Mouse (Mus musculus) ovary, postnatal 14 days (tissue): ENCODE results near the gene Ppil1.
"Not testable (repeated sequence)": the region's sequence is repeated elsewhere in the genome, so short reads cannot be mapped to it uniquely, and the experiment has no call there.

Source experiments
- DNase-seq: peaks from one replicate; pipeline ENCODE4 v3.0.0; 2022; ENCODE audit warnings: low spot score

The Ppil1 gene

GRCm38 (mm10) chr17:29251608-29252390 is 12.2 kb downstream of the Ppil1 start:
- DNase-seq, result peak; percentile 69

GRCm38 (mm10) chr17:29251006-29251405 is 13.0 kb downstream of the Ppil1 start:
- DNase-seq, result not testable (repeated sequence)

DNA sequence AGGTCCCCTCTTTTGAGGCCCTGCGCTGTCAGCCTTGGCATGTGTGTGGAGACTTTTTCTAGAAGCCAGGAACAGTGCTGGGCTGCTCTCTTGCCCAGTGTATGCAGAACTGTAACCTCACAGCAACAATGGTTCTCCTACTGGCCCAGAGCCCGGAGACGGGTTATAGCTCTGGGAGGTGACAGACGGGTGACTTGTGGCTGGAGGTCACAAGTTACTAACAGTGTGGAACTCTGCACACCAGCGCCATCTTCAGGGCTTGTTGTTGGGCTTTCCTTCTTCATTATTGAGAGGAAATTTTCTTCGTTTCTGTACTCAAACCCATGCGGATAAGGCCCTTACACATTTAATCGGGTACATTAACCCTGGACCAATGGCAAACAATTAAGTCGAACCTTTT is 14.5 kb downstream of the Ppil1 start:
- peak; percentile 61 for DNase-seq

- no peak for DNase-seq
Measured at GRCm38 (mm10) chr17:29247881-29248280, 16.1 kb downstream of the Ppil1 start.

- no peak for DNase-seq
Measured at GRCm38 (mm10) chr17:29246602-29247001, 17.4 kb downstream of the Ppil1 start.

GRCm38 (mm10) chr17:29245725-29246124 is 18.3 kb downstream of the Ppil1 start:
- no peak for DNase-seq

DNA sequence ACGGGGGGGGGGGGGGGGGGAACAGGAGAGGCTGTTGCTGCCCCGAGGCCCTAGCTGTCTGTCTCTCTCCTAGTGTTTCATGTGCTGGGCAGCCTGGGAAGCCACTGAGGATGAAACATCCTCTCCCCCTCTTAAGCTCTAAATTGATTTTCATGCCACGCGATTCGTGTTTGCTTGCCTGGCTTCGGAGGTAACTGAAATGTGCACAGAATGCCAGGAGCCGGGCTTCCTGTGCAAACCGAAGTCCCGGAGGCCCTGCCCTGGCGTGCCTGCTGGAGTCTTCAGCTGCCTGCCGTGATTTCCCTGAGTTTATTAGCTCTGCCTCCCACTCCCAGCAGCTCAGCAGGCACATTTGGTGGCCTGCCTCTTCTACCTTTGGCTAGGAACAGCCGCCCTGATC is 19.1 kb downstream of the Ppil1 start:
- DNase-seq, result no peak

GRCm38 (mm10) chr17:29238421-29238945 is 25.5 kb downstream of the Ppil1 start:
- DNase-seq, result no peak

GRCm38 (mm10) chr17:29237772-29238420 is 26.1 kb downstream of the Ppil1 start, which contains the start of gene Cpne5:
Gene Cpne5, minus strand, starts transcription at chr17:29238167.
- no peak for DNase-seq

DNA sequence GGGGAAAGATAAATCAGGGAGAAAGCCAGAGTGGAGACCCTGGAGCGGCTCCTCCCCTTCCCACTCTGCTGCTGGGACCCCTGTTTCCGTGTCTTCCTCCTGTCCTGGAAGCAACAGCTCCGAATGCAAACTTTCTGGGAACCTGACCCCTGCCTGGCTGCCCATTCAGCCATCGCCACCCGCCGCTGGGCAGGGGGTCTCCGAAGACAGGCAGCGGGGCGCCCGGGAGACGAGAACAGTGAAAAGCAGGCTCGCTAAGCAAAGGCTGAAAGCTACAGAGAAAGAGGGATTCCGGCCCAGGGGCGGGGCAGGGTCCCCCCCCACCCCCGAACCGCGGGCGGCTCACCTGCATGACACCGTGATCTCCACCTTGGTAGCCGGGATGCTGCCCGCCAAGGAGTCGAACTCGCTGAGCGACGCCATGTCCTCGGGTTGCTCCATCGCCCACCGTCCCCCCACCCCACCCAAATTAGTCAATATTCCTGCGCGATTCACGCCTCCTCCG is 26.7 kb downstream of the Ppil1 start:
- no peak for DNase-seq

DNA sequence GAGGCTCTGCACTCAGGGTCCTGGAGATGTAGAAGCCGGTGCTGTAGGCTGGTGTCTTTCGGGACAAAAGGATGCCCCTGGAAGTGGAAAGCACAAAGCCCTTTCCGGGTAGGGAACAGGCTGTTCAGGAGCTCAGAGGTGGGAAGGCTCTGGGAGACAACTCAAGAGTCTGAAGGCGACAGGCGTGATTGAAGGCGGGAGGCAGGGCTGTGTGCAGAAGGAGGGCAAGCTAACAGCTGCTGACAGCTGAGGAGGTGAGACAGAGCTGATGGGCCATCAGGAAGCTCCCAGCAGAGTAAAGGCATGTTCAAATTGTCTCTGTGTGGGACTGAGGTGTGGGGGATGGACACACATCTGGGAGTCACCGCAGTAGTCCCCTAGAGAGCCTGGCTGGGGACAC is 27.9 kb downstream of the Ppil1 start:
- DNase-seq, result no peak

- DNase-seq, result no peak
Measured at GRCm38 (mm10) chr17:29231109-29231508, 32.9 kb downstream of the Ppil1 start.

DNA sequence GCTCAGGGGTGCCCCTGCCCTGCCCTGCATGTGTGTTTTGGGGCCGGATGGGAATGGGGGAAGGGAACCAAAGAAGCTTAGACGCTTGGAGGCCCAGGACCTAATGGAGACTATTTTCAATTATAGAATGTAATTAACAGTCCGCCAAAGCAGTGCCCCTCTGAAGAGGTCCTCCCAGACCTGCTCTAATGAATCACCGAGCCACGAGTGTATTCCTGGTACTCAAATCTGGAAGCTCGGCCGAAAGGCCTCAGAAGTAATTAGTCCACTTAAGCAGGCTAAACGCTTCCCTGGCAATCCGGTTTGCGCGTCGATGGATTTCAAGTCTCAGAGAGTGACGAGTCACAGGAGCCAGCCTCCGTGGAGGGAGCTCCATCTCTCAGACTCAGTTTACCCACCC is 43.4 kb downstream of the Ppil1 start:
- no peak for DNase-seq

- no peak for DNase-seq
Measured at GRCm38 (mm10) chr17:29218017-29218416, 46.0 kb downstream of the Ppil1 start.

- DNase-seq, result no peak
Measured at GRCm38 (mm10) chr17:29216078-29216477, 47.9 kb downstream of the Ppil1 start.

DNA sequence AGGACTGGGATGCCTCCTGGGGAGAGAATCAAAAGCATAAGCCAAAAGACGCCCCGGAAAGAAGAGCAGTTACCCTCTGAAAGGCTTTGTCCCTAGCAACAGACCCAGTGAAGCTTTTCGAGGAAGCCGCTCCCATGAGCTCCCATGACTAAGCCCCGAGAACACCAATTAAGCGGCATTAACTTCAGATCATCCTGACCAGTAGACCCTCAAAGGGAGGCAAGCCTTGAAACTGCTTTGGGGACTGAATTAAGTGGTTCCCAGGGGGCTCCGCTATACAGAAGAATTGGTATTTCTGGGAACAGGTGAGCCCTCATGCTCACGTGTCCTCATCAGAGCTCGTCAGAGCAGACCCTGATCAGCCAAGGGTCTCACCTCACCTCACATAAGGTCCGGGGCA is 49.3 kb downstream of the Ppil1 start:
- no peak for DNase-seq

- no peak for DNase-seq
Measured at GRCm38 (mm10) chr17:29214193-29214456, 49.9 kb downstream of the Ppil1 start.

- DNase-seq, result no peak
Measured at GRCm38 (mm10) chr17:29213381-29214192, 50.4 kb downstream of the Ppil1 start.

DNA sequence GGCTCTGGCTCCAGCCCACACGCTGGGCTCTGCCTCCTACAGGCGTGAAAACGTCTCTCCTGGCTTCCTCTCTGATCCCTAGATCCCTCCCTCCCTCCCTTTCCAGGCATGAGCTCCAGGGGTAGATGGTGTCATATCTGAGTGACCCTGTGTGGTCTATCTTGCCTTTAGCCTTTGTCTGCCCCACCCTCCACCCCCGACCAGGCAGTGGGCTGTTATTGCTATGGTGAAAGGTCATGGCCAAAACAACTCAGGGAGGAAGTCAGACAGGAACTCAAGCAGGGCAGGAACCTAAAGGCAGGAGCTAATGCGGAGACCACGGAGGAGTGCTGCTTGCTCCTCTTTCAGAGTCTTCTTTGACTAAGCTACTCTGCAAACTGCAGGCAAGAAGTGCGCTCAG is 52.1 kb downstream of the Ppil1 start:
- no peak for DNase-seq

DNA sequence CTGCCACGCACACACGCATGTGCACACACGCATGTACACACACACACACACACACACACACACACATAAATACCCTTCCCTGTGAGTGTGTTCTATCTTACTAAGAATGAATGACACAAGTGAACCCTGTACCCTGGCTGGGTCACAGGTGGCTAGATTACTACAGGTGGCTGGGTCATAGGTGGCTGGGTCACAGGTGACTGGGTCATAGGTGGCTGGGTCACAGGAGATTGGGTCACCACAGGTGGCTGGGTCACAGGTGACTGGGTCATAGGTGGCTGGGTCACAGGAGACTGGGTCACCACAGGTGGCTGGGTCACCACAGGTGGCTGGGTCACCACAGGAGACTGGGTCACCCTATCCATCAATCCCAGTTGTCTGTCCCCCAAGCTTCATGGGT is 53.9 kb downstream of the Ppil1 start:
- DNase-seq, result no peak

GRCm38 (mm10) chr17:29206052-29206451 is 57.9 kb downstream of the Ppil1 start:
- no peak for DNase-seq

- no peak for DNase-seq
Measured at GRCm38 (mm10) chr17:29202604-29203003, 61.4 kb downstream of the Ppil1 start.
